Mouse (Mus musculus) lung, embryonic 15.5 days (tissue): ENCODE measurements around the gene Pak6. TPM values are rescaled to one million over a fixed set of nuclear protein-coding genes. Genes with fewer than 3 reads are reported as not detected.
A peak's percentile ranks its signal among the peaks of the same experiment; 100 is the strongest.

ENCODE experiments used
- ATAC-seq: fragments of 200-750 bp; cut with Nextera tagmentation; 2 replicates; pipeline ENCODE4 v1.8.0; 2017; ENCODE audit warnings: moderate number of reproducible peaks, borderline replicate concordance; ENCODE audit not compliant: low FRiP score, low TSS enrichment; ENCODE audit errors: extremely low read depth
- H3K27ac ChIP-seq: fragments of 300-500 bp; sonication (generic); 2 replicates; pipeline ENCODE4 v1.5.1; 2015; ENCODE audit warnings: moderate library complexity, mild to moderate bottlenecking, inconsistent platforms
- H3K27me3 ChIP-seq: fragments of 300-500 bp; sonication (generic); 2 replicates; pipeline ENCODE4 v1.6.1; 2015; ENCODE audit warnings: inconsistent platforms
- H3K36me3 ChIP-seq: fragments of 300-500 bp; sonication (generic); 2 replicates; pipeline ENCODE4 v1.6.1; 2015; ENCODE audit warnings: inconsistent platforms
- H3K4me1 ChIP-seq: fragments of 300-500 bp; sonication (generic); 2 replicates; pipeline ENCODE4 v1.6.1; 2015; ENCODE audit warnings: inconsistent platforms
- H3K4me2 ChIP-seq: fragments of 300-500 bp; sonication (generic); 2 replicates; pipeline ENCODE4 v1.6.1; 2015; ENCODE audit warnings: inconsistent platforms, mild to moderate bottlenecking, moderate library complexity
- H3K4me3 ChIP-seq: fragments of 300-500 bp; sonication (generic); 2 replicates; pipeline ENCODE4 v1.5.1; 2015; ENCODE audit warnings: mild to moderate bottlenecking, inconsistent platforms
- H3K9ac ChIP-seq: fragments of 300-500 bp; sonication (generic); 2 replicates; pipeline ENCODE4 v1.6.1; 2015; ENCODE audit warnings: inconsistent platforms
- H3K9me3 ChIP-seq: fragments of 300-500 bp; sonication (generic); 2 replicates; pipeline ENCODE4 v1.6.1; 2016; ENCODE audit warnings: inconsistent platforms
- WGBS: fragments of 180-500 bp; shearing (Covaris S2); methylation state at CpG from one replicate; pipeline ENCODE4 v1.1.7; 2015; 5-methylcytosine and 5-hydroxymethylcytosine counted together
- polyA plus RNA-seq: library from polyadenylated mRNA; unstranded; fragments of >200 nt; fragmentation: Nextera tagmentation; extraction: Ambion mirVana; gene quantifications from 2 replicates; pipeline ENCODE4 v1.2.1, GENCODE M21; 2015

Gene Pak6
- polyA plus RNA-seq, 1 experiment from 2014 or later: 1.6 TPM

DNA sequence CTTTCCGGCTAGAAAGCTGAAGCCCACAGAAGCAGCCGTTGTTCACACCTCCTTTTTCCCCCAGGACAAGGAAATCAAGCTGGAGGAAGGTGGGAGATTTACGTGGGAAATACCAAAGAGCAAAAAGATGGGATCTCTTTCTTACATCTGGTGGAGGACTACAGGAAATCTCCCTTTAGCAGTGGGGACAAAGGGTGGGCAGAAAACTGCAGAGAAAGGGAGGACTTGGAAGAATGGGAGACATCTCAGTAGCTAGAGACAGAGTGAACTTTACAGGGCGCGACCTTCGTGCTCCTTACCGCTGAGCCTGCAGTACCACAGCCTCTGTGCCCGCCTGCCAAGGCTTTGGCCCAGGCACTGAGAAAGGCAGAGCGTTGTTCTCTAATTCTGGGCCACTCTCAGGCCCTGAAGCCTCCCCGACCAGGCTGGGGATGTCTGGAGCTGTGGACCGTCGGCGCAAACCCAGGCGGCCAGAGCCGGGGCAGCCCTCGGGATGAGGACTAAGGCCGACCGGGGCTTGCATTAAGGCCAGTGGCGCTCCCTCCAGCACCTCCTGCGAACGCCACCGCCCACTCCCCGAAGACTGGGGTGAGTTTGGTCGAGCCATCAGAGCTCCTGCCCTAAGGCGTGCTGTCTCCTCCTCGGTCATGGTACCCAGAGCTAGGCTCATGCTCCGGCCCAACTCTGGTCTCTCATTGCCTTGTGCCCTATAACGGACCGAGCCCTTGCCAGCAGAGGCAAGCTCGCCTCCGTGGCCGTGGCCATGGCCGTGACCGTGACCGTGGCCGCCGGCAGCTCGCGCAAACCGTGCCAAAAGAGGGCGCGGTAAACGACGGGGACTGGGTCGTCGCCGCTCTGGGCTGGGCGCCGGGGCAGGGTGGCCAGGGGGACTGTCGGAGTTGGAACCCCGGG, 39.1 kb downstream of the Pak6 start:
- H3K4me3 ChIP-seq: peak overlapping the region; percentile 41
- 4% methylated on average over 51 of the region's 51 CpGs for WGBS
- H3K9ac ChIP-seq: no peak overlapping the region
- no peaks in the 10 kb centered on the region for H3K9me3 ChIP-seq
- H3K36me3 ChIP-seq: no peaks in the 10 kb centered on the region
- ATAC-seq: no peak; the same call in 1 of the 2 replicates
- H3K4me1 ChIP-seq: peaks cover 53% of the 10 kb centered on the region
- H3K4me2 ChIP-seq: peak overlapping the region; percentile 79
- H3K27me3 ChIP-seq: peaks cover 88% of the 10 kb centered on the region
- no peak overlapping the region for H3K27ac ChIP-seq

GRCm38 (mm10) chr2:118702883-118703761, 40.0 kb downstream of the Pak6 start:
- peak overlapping the region; percentile 79 for H3K4me2 ChIP-seq
- H3K9ac ChIP-seq: 0 out of 2 replicates have a peak overlapping the region, but pooled peaks have one; percentile 16
- H3K27me3 ChIP-seq: peaks cover 90% of the 10 kb centered on the region
- peaks cover 46% of the 10 kb centered on the region for H3K4me1 ChIP-seq
- H3K4me3 ChIP-seq: peak overlapping the region; percentile 41
- ATAC-seq: no peak
- H3K9me3 ChIP-seq: no peaks in the 10 kb centered on the region
- under 1% methylated on average over 93 of the region's 93 CpGs for WGBS
- H3K27ac ChIP-seq: no peak overlapping the region
- H3K36me3 ChIP-seq: no peaks in the 10 kb centered on the region

DNA sequence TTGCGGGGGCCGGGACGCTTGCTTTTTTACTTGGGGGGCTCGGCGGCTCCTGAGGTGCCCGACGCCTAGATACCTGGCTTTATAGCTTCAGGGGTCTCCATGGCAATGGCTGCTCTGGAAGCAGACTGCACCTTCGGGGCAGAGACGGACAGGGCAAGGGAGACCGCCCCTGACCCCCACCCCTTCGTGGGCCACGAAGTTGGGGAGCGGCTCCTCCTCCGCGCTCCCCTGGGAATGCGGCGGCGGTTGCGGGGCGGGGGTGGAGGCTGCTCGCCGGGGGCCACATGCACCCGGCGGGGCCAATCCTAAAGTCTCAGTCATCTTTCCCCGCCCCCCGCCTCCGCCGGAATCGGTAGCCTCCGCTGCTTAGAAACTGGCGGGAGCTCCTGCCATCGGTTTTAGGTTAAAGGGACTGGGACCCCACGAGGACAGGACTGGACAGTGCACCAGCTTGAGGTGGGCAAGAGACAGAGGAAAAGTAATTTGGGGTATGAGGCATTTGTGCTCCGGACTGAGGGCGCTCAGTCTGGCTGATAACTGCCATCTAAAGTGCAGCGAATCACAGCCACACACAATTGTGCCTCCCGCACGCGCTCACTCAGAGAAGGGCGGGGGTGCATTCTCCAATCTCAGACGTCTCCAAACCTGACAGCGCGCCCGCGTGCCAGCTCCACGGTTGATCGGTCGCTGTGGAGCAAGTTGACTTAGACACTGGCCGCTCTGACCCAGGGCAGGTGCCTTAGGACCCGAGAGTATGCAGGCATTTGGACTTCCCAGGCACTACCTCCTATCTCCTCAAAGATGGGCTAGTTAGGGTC, 41.0 kb downstream of the Pak6 start, which contains the start of gene Ankrd63:
Ankrd63 (minus strand) TSS at position 51 of the 818 bp plus-strand sequence.
- H3K27me3 ChIP-seq: peaks cover 98% of the 10 kb centered on the region
- no peaks in the 10 kb centered on the region for H3K36me3 ChIP-seq
- H3K4me1 ChIP-seq: peaks cover 45% of the 10 kb centered on the region
- WGBS: 3% methylated on average over 50 of the region's 50 CpGs
- 0 out of 2 replicates have a peak within 1 kb of the TSS, but pooled peaks have one; percentile 16 for H3K9ac ChIP-seq
- H3K27ac ChIP-seq: no peak within 1 kb of the TSS
- H3K9me3 ChIP-seq: no peaks in the 10 kb centered on the region
- peak within 1 kb of the TSS; percentile 79 for H3K4me2 ChIP-seq
- H3K4me3 ChIP-seq: peak within 1 kb of the TSS; percentile 41
- no peak for ATAC-seq

GRCm38 (mm10) chr2:118706436-118706835, 43.3 kb downstream of the Pak6 start:
- peaks cover 44% of the 10 kb centered on the region for H3K4me1 ChIP-seq
- no peak for ATAC-seq
- WGBS: 4% methylated on average over 6 of the region's 6 CpGs
- no peak overlapping the region for H3K4me3 ChIP-seq
- H3K4me2 ChIP-seq: no peak overlapping the region
- H3K9me3 ChIP-seq: no peaks in the 10 kb centered on the region
- no peak overlapping the region for H3K27ac ChIP-seq
- peaks cover 100% of the 10 kb centered on the region for H3K27me3 ChIP-seq
- H3K9ac ChIP-seq: no peak overlapping the region
- no peaks in the 10 kb centered on the region for H3K36me3 ChIP-seq

GRCm38 (mm10) chr2:118708472-118708871, 45.4 kb downstream of the Pak6 start:
- Histone ChIP-seq H3K4me1 (peaks cover 34% of the 10 kb centered on the region), H3K27ac (no peak overlapping the region), H3K4me3 (no peak overlapping the region), H3K4me2 (no peak overlapping the region), H3K36me3 (no peaks in the 10 kb centered on the region), H3K27me3 (peaks cover 100% of the 10 kb centered on the region), H3K9me3 (no peaks in the 10 kb centered on the region), H3K9ac (no peak overlapping the region)
- WGBS: 63% methylated on average over 4 of the region's 4 CpGs
- ATAC-seq: no peak

DNA sequence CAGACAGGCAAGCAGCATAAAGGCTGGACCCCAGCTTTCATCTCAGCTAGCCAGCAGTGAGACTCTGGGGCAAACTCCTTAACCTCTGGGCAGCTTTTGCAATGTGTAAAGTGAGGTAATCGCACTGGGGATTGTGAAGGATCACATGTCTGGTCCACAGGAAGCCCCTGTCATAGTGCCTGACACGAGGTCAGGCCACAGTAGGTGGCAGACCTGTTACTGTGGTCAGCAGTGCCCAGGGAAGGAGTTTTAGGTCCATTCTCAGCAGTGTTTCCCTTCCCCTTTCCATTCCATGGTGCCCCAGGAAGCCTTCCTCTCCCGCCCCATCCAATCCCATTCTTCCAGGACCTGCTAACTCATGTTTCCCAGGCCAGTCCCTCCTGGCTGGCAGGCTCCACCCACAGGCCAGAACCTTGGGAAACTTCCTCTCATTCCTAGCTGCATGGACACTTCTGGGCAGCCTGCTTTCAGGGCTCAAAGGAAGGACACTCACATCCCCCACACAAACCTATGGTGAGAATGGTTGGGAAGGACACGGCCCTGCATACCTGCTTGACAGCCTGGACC, 46.6 kb downstream of the Pak6 start:
- Histone ChIP-seq H3K4me2 (no peak overlapping the region), H3K9ac (no peak overlapping the region), H3K36me3 (no peaks in the 10 kb centered on the region), H3K27ac (no peak overlapping the region), H3K27me3 (peaks cover 91% of the 10 kb centered on the region), H3K9me3 (no peaks in the 10 kb centered on the region), H3K4me3 (no peak overlapping the region), H3K4me1 (peaks cover 22% of the 10 kb centered on the region)
- ATAC-seq: no peak
- 34% methylated on average over 4 of the region's 4 CpGs for WGBS

DNA sequence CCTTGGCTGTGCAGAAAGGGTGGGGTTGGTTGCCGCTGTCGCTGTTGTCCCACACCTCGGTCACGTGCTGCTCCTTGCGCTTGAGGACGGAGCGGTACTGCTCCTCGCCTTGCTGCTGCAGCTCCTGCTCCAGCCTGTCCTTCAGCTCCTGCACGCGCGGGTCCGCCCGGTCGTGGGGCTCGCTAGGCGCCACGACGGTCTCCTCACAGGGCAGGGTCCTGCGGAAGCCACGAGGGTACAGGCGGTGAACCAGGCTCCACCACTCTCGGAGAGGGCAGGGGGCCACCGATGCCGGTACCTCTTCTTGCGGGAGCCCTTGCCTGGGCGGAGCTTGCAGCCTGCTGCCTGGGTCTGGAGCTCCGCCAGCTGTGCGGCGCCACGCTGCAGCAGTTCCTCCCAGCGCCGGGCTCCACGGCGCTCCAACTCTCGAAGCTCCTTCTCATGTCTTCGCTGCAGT, 48.0 kb downstream of the Pak6 start:
- ATAC-seq: peak; percentile 63; the same call in 1 of the 2 replicates
- no peaks in the 10 kb centered on the region for H3K9me3 ChIP-seq
- H3K36me3 ChIP-seq: no peaks in the 10 kb centered on the region
- WGBS: 0% methylated on average over 36 of the region's 36 CpGs
- peaks cover 22% of the 10 kb centered on the region for H3K4me1 ChIP-seq
- no peak overlapping the region for H3K27ac ChIP-seq
- peak overlapping the region; percentile 36 for H3K9ac ChIP-seq
- H3K4me2 ChIP-seq: peak overlapping the region; percentile 95
- H3K4me3 ChIP-seq: peak overlapping the region; percentile 38
- peaks cover 78% of the 10 kb centered on the region for H3K27me3 ChIP-seq

GRCm38 (mm10) chr2:118713631-118714030, 50.5 kb downstream of the Pak6 start:
- ATAC-seq: no peak
- Histone ChIP-seq H3K4me2 (no peak overlapping the region), H3K9me3 (no peaks in the 10 kb centered on the region), H3K4me3 (no peak overlapping the region), H3K27ac (no peak overlapping the region), H3K36me3 (no peaks in the 10 kb centered on the region), H3K4me1 (peaks cover 19% of the 10 kb centered on the region), H3K9ac (no peak overlapping the region), H3K27me3 (peaks cover 52% of the 10 kb centered on the region)
- WGBS: 87% methylated on average over 6 of the region's 6 CpGs

DNA sequence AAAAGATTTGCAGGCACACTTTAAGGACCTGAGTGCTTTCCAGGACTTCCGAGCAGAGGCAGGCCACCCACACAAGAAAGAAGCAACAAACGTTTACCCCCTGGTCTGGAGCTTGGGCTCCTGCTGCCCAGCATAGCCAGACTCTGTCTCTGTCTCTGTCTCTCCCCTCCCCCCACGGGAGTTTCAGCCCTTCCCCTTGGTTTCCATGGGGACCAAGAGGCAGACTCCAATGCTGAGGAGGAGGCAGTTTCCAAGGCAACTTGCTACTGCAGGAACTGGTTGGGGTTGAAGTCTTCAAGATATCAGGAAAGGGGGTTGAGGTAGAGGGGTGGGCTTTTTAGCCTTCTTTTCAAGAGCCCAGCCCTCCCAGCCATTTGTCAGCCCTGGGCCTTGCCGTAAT, 51.1 kb downstream of the Pak6 start:
- Histone ChIP-seq H3K9ac (no peak overlapping the region), H3K27me3 (peaks cover 46% of the 10 kb centered on the region), H3K27ac (no peak overlapping the region), H3K9me3 (no peaks in the 10 kb centered on the region), H3K4me1 (peaks cover 19% of the 10 kb centered on the region), H3K4me3 (no peak overlapping the region), H3K36me3 (no peaks in the 10 kb centered on the region), H3K4me2 (no peak overlapping the region)
- 37% methylated on average over 4 of the region's 4 CpGs for whole genome bisulfite sequencing
- ATAC-seq: no peak

GRCm38 (mm10) chr2:118716677-118717076, 53.6 kb downstream of the Pak6 start:
- Histone ChIP-seq H3K9ac (no peak overlapping the region), H3K27ac (no peak overlapping the region), H3K4me3 (no peak overlapping the region), H3K4me1 (peaks cover 2% of the 10 kb centered on the region; the same call in 1 of the 2 replicates), H3K27me3 (peaks cover 26% of the 10 kb centered on the region), H3K36me3 (no peaks in the 10 kb centered on the region), H3K9me3 (no peaks in the 10 kb centered on the region), H3K4me2 (no peak overlapping the region)
- no peak for ATAC-seq
- 72% methylated on average over 5 of the region's 5 CpGs for WGBS
